Mouse (Mus musculus): ENCODE measurements around the gene Dlg2. TPM values are rescaled to one million over a fixed set of nuclear protein-coding genes. Genes with fewer than 3 reads are reported as not detected.

The Dlg2 gene
- polyA plus RNA-seq, 1 experiment = 4.1 TPM

GRCm38 (mm10) chr7:92493521-92493920 lies 2017.0 kb downstream of the Dlg2 start:
- no peaks in the 10 kb centered on the region for H3K36me3 ChIP-seq (replicated peaks; ENCODE audit: low read length)
- no peaks in the 10 kb centered on the region for H3K27me3 ChIP-seq (replicated peaks)
- H3K4me1 ChIP-seq = peaks cover 6% of the 10 kb centered on the region; the same call in 1 of the 2 replicates
- TF ChIP-seq GATA1 (IDR thresholded peaks at IDR 0.05; ENCODE audit: borderline replicate concordance, low read length) (no peak), FLI1 (IDR thresholded peaks at IDR 0.05; ENCODE audit: low read length) (no peak)
- no peak overlapping the region for H3K4me3 ChIP-seq (replicated peaks)
- H3K9me3 ChIP-seq = no peaks in the 10 kb centered on the region; the same call in 1 of the 2 replicates

Other genes with a start within 250 kb of the Dlg2 start
- gene Ccdc83, start 210.9 kb upstream of the Dlg2 start, polyA plus RNA-seq (2012; ENCODE audit: insufficient read depth, low replicate concordance) = not detected in 2 replicates
- gene Sytl2, start 174.4 kb upstream of the Dlg2 start, polyA plus RNA-seq (2012; ENCODE audit: insufficient read depth, low replicate concordance) = 0.37 and 0.84 TPM in 2 replicates
- 0.41 TPM in 1 of 2 replicates, not detected in the other for gene Ccdc89, start 50.1 kb upstream of the Dlg2 start, polyA plus RNA-seq (2012; ENCODE audit: insufficient read depth, low replicate concordance)
- gene Crebzf, start 33.9 kb upstream of the Dlg2 start, polyA plus RNA-seq (2012; ENCODE audit: insufficient read depth, low replicate concordance) = 17.3 and 18.7 TPM in 2 replicates
- gene Tmem126a, start 19.4 kb upstream of the Dlg2 start, polyA plus RNA-seq (2012; ENCODE audit: insufficient read depth, low replicate concordance) = 3.2 and 9.4 TPM in 2 replicates
- gene Tmem126b, start 671 bp upstream of the Dlg2 start, polyA plus RNA-seq (2012; ENCODE audit: insufficient read depth, low replicate concordance) = 2.0 TPM in 1 of 2 replicates, not detected in the other